ENCODE assay signal across 8 mouse cellular contexts in genomic region chr8:106935324-106935869, GRCm38 (mm10). TPM values are rescaled to one million over a fixed set of nuclear protein-coding genes. Genes with fewer than 3 reads are reported as not detected.
DNase-seq lines count a peak whose midpoint lies in the region; ATAC-seq and TF ChIP-seq lines count a peak whose summit lies in the region.

Gene Sntb2 (plus strand): TSS chr8:106935750.

- H3K4me3 ChIP-seq in brown adipose tissue, adult 24 weeks (ENCODE audit: insufficient read depth, low read depth, low read length), result peak within 1 kb of the TSS; percentile 91
- peak within 1 kb of the TSS; percentile 69 for H3K4me3 ChIP-seq in forebrain, embryonic 12.5 days (replicated peaks)
- peak within 1 kb of the TSS; percentile 73 for H3K4me3 ChIP-seq in liver, postnatal 0 days (ENCODE audit: low read depth, low read length)
- peak within 1 kb of the TSS; percentile 87 for H3K4me3 ChIP-seq in neural tube, embryonic 14.5 days (ENCODE audit: low read depth, low read length)

- H3K9me3 ChIP-seq in forebrain, embryonic 12.5 days, result no peaks in the 10 kb centered on the region
- H3K9me3 ChIP-seq in liver, postnatal 0 days (ENCODE audit: low read length), result no peaks in the 10 kb centered on the region
- no peaks in the 10 kb centered on the region for H3K9me3 ChIP-seq in neural tube, embryonic 14.5 days (ENCODE audit: control insufficient read depth, low read length)

- peak within 1 kb of the TSS; percentile 78 for H3K4me2 ChIP-seq in forebrain, embryonic 12.5 days
- H3K4me2 ChIP-seq in liver, postnatal 0 days (ENCODE audit: low read depth, low read length), result peak within 1 kb of the TSS; percentile 95
- H3K4me2 ChIP-seq in neural tube, embryonic 14.5 days (ENCODE audit: low read depth, low read length), result peak within 1 kb of the TSS; percentile 86

- 0 out of 2 replicates have a peak, but pooled peaks have one; percentile 7 for TF ChIP-seq CTCF in liver, postnatal 0 days (IDR thresholded peaks at IDR 0.05; ENCODE audit: low read depth)

- peaks cover 14% of the 10 kb centered on the region for H3K4me1 ChIP-seq in brown adipose tissue, adult 24 weeks (ENCODE audit: control insufficient read depth, insufficient read depth, insufficient read length, low read length)
- H3K4me1 ChIP-seq in forebrain, embryonic 12.5 days, result peaks cover 31% of the 10 kb centered on the region
- H3K4me1 ChIP-seq in liver, postnatal 0 days (ENCODE audit: insufficient read depth), result peaks cover 17% of the 10 kb centered on the region
- H3K4me1 ChIP-seq in neural tube, embryonic 14.5 days (ENCODE audit: control insufficient read depth, insufficient read depth, low read length), result peaks cover 14% of the 10 kb centered on the region

- WGBS in forebrain, embryonic 12.5 days, result under 1% methylated on average over 41 of the region's 41 CpGs
- 1% methylated on average over 39 of the region's 41 CpGs for WGBS in large intestine, adult 2 months
- WGBS in liver, postnatal 0 days (ENCODE audit: insufficient replicate concordance), result under 1% methylated on average over 37 of the region's 41 CpGs
- WGBS in neural tube, embryonic 14.5 days, result under 1% methylated on average over 34 of the region's 41 CpGs

- H3K9ac ChIP-seq in forebrain, embryonic 12.5 days, result peak within 1 kb of the TSS; percentile 81
- H3K9ac ChIP-seq in liver, postnatal 0 days (replicated peaks), result peak within 1 kb of the TSS; percentile 82
- H3K9ac ChIP-seq in neural tube, embryonic 14.5 days (replicated peaks; ENCODE audit: low read depth, low read length), result peak within 1 kb of the TSS; percentile 87

- no peak for TF ChIP-seq EP300 in liver, postnatal 0 days (IDR thresholded peaks at IDR 0.05; ENCODE audit: low read depth)

- peak within 1 kb of the TSS; percentile 78 for H3K27ac ChIP-seq in brown adipose tissue, adult 24 weeks (replicated peaks; ENCODE audit: low read depth, low read length)
- peak within 1 kb of the TSS; percentile 93 for H3K27ac ChIP-seq in forebrain, embryonic 12.5 days
- peak within 1 kb of the TSS; percentile 56 for H3K27ac ChIP-seq in liver, postnatal 0 days (ENCODE audit: low read depth)
- peak within 1 kb of the TSS; percentile 85 for H3K27ac ChIP-seq in neural tube, embryonic 14.5 days (ENCODE audit: low read depth, low read length)

- no peaks in the 10 kb centered on the region for H3K36me3 ChIP-seq in forebrain, embryonic 12.5 days (replicated peaks)
- no peaks in the 10 kb centered on the region for H3K36me3 ChIP-seq in liver, postnatal 0 days (replicated peaks; ENCODE audit: insufficient read depth, low read length)
- H3K36me3 ChIP-seq in neural tube, embryonic 14.5 days (ENCODE audit: control insufficient read depth, insufficient read depth, low read length), result no peaks in the 10 kb centered on the region

- peaks cover 36% of the 10 kb centered on the region for H3K27me3 ChIP-seq in forebrain, embryonic 12.5 days
- peaks cover 15% of the 10 kb centered on the region; the same call in 1 of the 2 replicates for H3K27me3 ChIP-seq in liver, postnatal 0 days (ENCODE audit: insufficient read depth, low read length)
- peaks cover 9% of the 10 kb centered on the region for H3K27me3 ChIP-seq in neural tube, embryonic 14.5 days (ENCODE audit: control insufficient read depth, insufficient read depth, low read length)

- DNase-seq in heart, postnatal 10 days, result peak; percentile 94 to 96
- peak; percentile 90 for DNase-seq in large intestine, adult 2 months (ENCODE audit: low read depth, low spot score)
- DNase-seq in liver, postnatal 0 days, result peak; percentile 93
- peak; percentile 98 for DNase-seq in testis, postnatal 10 days (ENCODE audit: low spot score)

- ATAC-seq in CD4-positive, CD25-positive, alpha-beta regulatory T cell, adult 4 months, result peak; percentile 78
- ATAC-seq in forebrain, embryonic 12.5 days (ENCODE audit: low FRiP score), result peak; percentile 89
- peak; percentile 84 for ATAC-seq in liver, postnatal 0 days
- ATAC-seq in neural tube, embryonic 14.5 days (ENCODE audit: low read depth), result peak; percentile 88

- intact Hi-C loops in heart, postnatal 10 days (cut with DNase I), result loop anchor here (5.0 kb wide), 1 partner anchor 37 kb away; no protein-coding TSS in a partner anchor

RNA-seq across cellular contexts. Expression of gene Sntb2, which starts in this region (rescaled TPM):
- polyA plus RNA-seq in CD4-positive, CD25-positive, alpha-beta regulatory T cell, adult 4 months (2017; shearing (Covaris generic)), result 1 to 10 TPM; 2.9 to 6.5 TPM
- polyA plus RNA-seq in brown adipose tissue, adult 24 weeks (2012; ENCODE audit: insufficient read depth, insufficient read length, missing spikeins), result 4.1 and 6.9 TPM in 2 replicates
- polyA plus RNA-seq in forebrain, embryonic 12.5 days (2016; fragmentation: Nextera tagmentation; extraction: Ambion mirVana), result 6.9 and 8.9 TPM in 2 replicates
- total RNA-seq in heart, postnatal 10 days (2021), result 10 to 100 TPM; 27.1 to 27.6 TPM
- polyA plus RNA-seq in large intestine, adult 2 months (2012; rRNA removed), result 2.2 and 3.9 TPM in 2 replicates
- polyA plus RNA-seq in liver, postnatal 0 days (2015; fragmentation: Nextera tagmentation; extraction: Ambion mirVana), result 1.8 and 1.9 TPM in 2 replicates
- 5.3 and 5.7 TPM in 2 replicates for polyA plus RNA-seq in neural tube, embryonic 14.5 days (2014; fragmentation: Nextera tagmentation; extraction: Ambion mirVana)

Comparison
In these comparisons a context has a peak if more than half of its experiments do, and no peak if none do; other contexts are left out.
1. Peak in every context shown above with its lines: DNase-seq, ATAC-seq, H3K4me3 ChIP-seq and H3K27ac ChIP-seq.